Mouse (Mus musculus) bone marrow macrophage, adult 2 months (primary cell): ENCODE results near the gene Pold1.

Experiments used
- CTCF ChIP-seq: IDR thresholded peaks from 2 replicates; pipeline ENCODE4 v1.5.1; 2012; ENCODE audit warnings: low read depth, mild to moderate bottlenecking, low read length, moderate library complexity
- POLR2A ChIP-seq: IDR thresholded peaks from 2 replicates; pipeline ENCODE4 v1.6.1; 2012; ENCODE audit warnings: mild to moderate bottlenecking, low read depth, low read length, borderline replicate concordance

GRCm38 (mm10) chr7:44563284-44563683 lies 14.6 kb upstream of the Pold1 start:
- TF ChIP-seq CTCF (no peak), POLR2A (no peak)
